Mouse (Mus musculus) midbrain, embryonic 14.5 days (tissue): Measurements from ENCODE around the gene Gak. TPM values are rescaled to one million over a fixed set of nuclear protein-coding genes. Genes with fewer than 3 reads are reported as not detected.
"Not testable (repeated sequence)": the region's sequence is repeated elsewhere in the genome, so short reads cannot be mapped to it uniquely, and the experiment has no call there.

Source experiments
- ATAC-seq: fragments of 200-750 bp; cut with Nextera tagmentation; 2 replicates; pipeline ENCODE4 v1.8.0; 2017; ENCODE audit warnings: moderate number of reproducible peaks, moderate library complexity; ENCODE audit not compliant: low FRiP score, low TSS enrichment
- DNase-seq: peaks from one replicate; pipeline ENCODE4 v3.0.0-alpha.2; 2015
- H3K27ac ChIP-seq: fragments of 300-500 bp; sonication (generic); replicated peaks from 2 replicates; pipeline ENCODE4 v1.5.1; 2014; ENCODE audit warnings: mild to moderate bottlenecking, low read depth, low read length, moderate library complexity
- H3K27me3 ChIP-seq: fragments of 300-500 bp; sonication (generic); 2 replicates; pipeline ENCODE4 v1.6.1; 2014; ENCODE audit warnings: low read length, control low read depth, mixed read lengths; ENCODE audit not compliant: control insufficient read depth, insufficient read depth
- H3K36me3 ChIP-seq: fragments of 300-500 bp; sonication (generic); 2 replicates; pipeline ENCODE4 v1.6.1; 2014; ENCODE audit warnings: low read length, control low read depth; ENCODE audit not compliant: control insufficient read depth, insufficient read depth
- H3K4me1 ChIP-seq: fragments of 300-500 bp; sonication (generic); 2 replicates; pipeline ENCODE4 v1.6.1; 2014; ENCODE audit warnings: mild to moderate bottlenecking, antibody characterized with exemption, low read length, control low read depth; ENCODE audit not compliant: control insufficient read depth, insufficient read depth
- H3K4me2 ChIP-seq: fragments of 300-500 bp; sonication (generic); 2 replicates; pipeline ENCODE4 v1.6.1; 2014; ENCODE audit warnings: mild to moderate bottlenecking, low read length, moderate library complexity
- H3K4me3 ChIP-seq: fragments of 300-500 bp; sonication (generic); replicated peaks from 2 replicates; pipeline ENCODE4 v1.5.1; 2014; ENCODE audit warnings: low read depth, low read length
- H3K9ac ChIP-seq: fragments of 300-500 bp; sonication (generic); replicated peaks from 2 replicates; pipeline ENCODE4 v1.6.1; 2014; ENCODE audit warnings: mild to moderate bottlenecking, low read length, moderate library complexity
- H3K9me3 ChIP-seq: fragments of 300-500 bp; sonication (generic); 2 replicates; pipeline ENCODE4 v1.6.1; 2016; ENCODE audit warnings: low read length, control low read depth, mixed read lengths; ENCODE audit not compliant: control insufficient read depth
- WGBS: fragments of 180-500 bp; shearing (Covaris S2); extraction: QIAGEN DNeasy Blood & Tissue Kit; methylation state at CpG from one replicate; pipeline ENCODE4 v1.1.7; 2014; 5-methylcytosine and 5-hydroxymethylcytosine counted together
- polyA plus RNA-seq: library from polyadenylated mRNA; unstranded; fragments of >200 nt; fragmentation: Nextera tagmentation; extraction: Ambion mirVana; gene quantifications from 2 replicates; pipeline ENCODE4 v1.2.1, GENCODE M21; 2014

The Gak gene
- polyA plus RNA-seq, 1 experiment from 2014 or later, result 50.9 TPM

DNA sequence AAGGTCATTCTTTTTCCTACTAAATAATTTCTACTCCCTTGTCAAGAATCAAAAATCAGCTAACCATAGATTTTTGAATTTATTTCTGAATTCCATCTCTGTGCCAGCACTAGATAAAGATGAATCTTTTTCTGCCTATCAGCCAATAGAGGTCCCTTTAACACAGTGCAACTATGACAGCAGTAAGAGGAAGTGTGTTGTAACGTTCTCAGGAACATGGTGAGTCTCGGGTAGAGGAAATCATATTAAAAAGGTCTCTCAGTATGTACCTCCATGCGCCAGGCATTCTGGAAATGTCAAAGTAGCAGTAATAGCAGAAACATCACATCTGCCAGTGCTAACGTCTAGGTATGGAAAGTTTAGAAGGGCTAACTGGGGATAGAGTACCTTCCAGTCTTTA lies 6.6 kb upstream of the Gak start:
- Histone ChIP-seq H3K9ac (no peak overlapping the region), H3K27me3 (no peaks in the 10 kb centered on the region), H3K36me3 (0 out of 2 replicates have a peak, but pooled peaks cover 4% of the 10 kb centered on the region), H3K4me2 (no peak overlapping the region), H3K9me3 (no peaks in the 10 kb centered on the region), H3K4me3 (no peak overlapping the region), H3K4me1 (no peaks in the 10 kb centered on the region), H3K27ac (no peak overlapping the region)
- 81% methylated on average over 4 of the region's 4 CpGs for WGBS
- DNase-seq (no peak), ATAC-seq (no peak)

DNA sequence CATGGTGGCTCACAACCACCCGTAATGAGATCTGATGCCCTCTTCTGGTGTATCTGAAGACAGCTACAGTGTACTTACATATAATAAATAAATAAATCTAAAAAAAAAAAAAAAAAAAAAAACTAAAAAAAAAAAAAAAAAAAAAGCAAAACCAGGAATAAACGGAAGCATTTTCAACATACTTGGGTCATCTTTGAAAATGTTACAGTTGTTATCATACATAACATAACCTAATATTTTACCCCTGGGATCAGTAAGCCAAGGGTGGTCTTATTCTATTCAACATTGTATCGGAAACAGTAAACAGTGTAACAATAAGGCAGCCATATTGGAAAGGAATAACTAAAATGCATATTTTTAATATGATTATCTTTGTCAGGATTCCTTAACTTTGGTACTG lies 4.5 kb upstream of the Gak start:
- H3K9me3 ChIP-seq, H3K4me2 ChIP-seq, DNase-seq, H3K4me1 ChIP-seq, H3K27ac ChIP-seq, H3K27me3 ChIP-seq, ATAC-seq, H3K4me3 ChIP-seq, H3K9ac ChIP-seq, H3K36me3 ChIP-seq: not testable (repeated sequence)
- 82% methylated on average over 2 of the region's 3 CpGs for WGBS

DNA sequence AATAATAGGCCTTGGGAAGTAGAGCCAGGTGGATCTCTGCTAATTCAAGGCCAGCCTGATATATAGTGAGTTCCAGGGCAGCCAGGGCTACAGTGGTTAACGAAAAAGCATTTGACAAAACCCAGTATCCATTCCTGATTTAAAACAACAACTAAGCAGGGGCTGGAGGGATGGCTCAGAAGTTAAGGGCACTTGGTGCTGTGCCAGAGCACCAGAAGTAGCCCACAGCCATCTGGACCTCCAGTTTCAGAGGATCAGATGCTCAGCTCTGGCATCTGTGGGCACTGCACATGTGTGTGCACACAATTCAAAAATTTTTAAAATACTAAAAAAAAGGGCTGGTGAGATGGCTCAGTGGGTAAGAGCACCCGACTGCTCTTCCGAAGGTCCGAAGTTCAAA lies 4.1 kb upstream of the Gak start:
- Histone ChIP-seq H3K27ac (no peak overlapping the region), H3K4me2 (no peak overlapping the region), H3K9me3 (no peaks in the 10 kb centered on the region), H3K4me3 (no peak overlapping the region), H3K9ac (no peak overlapping the region), H3K27me3 (no peaks in the 10 kb centered on the region), H3K4me1 (peaks cover 9% of the 10 kb centered on the region), H3K36me3 (0 out of 2 replicates have a peak, but pooled peaks cover 4% of the 10 kb centered on the region)
- 85% methylated on average over 4 of the region's 4 CpGs for WGBS
- ATAC-seq (no peak), DNase-seq (no peak)

GRCm38 (mm10) chr5:108628891-108629633 lies 493 bp downstream of the Gak start:
- no peak for DNase-seq
- Histone ChIP-seq H3K4me2 (peak overlapping the region; percentile 95), H3K9me3 (no peaks in the 10 kb centered on the region), H3K4me1 (peaks cover 16% of the 10 kb centered on the region), H3K27ac (peak overlapping the region; percentile 90), H3K27me3 (no peaks in the 10 kb centered on the region), H3K9ac (peak overlapping the region; percentile 95), H3K36me3 (peaks cover 8% of the 10 kb centered on the region), H3K4me3 (peak overlapping the region; percentile 95)
- WGBS, result 2% methylated on average over 32 of the region's 32 CpGs
- ATAC-seq, result peak; percentile 83

GRCm38 (mm10) chr5:108626050-108626660 lies 3.4 kb downstream of the Gak start:
- no peaks in the 10 kb centered on the region for H3K27me3 ChIP-seq
- H3K4me2 ChIP-seq, result no peak overlapping the region
- no peak for DNase-seq
- peaks cover 34% of the 10 kb centered on the region for H3K36me3 ChIP-seq
- peaks cover 16% of the 10 kb centered on the region for H3K4me1 ChIP-seq
- no peak for ATAC-seq
- no peak overlapping the region for H3K9ac ChIP-seq
- H3K4me3 ChIP-seq, result no peak overlapping the region
- no peak overlapping the region for H3K27ac ChIP-seq
- no peaks in the 10 kb centered on the region for H3K9me3 ChIP-seq
- 83% methylated on average over 4 of the region's 4 CpGs for WGBS

GRCm38 (mm10) chr5:108621870-108622269 lies 7.7 kb downstream of the Gak start:
- Histone ChIP-seq H3K9me3 (no peaks in the 10 kb centered on the region), H3K9ac (no peak overlapping the region), H3K27me3 (no peaks in the 10 kb centered on the region), H3K4me1 (no peaks in the 10 kb centered on the region), H3K4me3 (no peak overlapping the region), H3K36me3 (peaks cover 66% of the 10 kb centered on the region), H3K27ac (no peak overlapping the region), H3K4me2 (no peak overlapping the region)
- ATAC-seq, result no peak
- no peak for DNase-seq
- 81% methylated on average over 2 of the region's 2 CpGs for WGBS

DNA sequence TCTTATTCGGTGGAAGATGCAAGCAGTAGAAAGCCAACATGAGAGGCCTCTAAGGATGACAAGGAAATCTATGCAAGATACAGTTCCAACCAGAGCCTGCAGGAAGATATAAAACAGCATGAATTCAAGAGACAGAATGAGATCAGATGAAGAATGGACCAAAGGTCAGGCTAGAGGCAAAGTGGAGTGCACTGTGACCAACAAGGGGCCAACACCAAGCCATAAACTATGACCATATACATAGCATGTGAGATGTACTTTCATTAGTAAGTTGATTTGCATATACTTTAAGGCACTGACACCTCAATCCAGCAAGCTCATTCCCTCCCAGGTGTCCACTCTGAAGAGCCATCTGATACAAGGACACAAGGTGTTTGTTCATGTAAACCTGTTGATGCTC lies 19.1 kb downstream of the Gak start:
- H3K9ac ChIP-seq, result no peak overlapping the region
- peaks cover 97% of the 10 kb centered on the region for H3K36me3 ChIP-seq
- H3K27ac ChIP-seq, result no peak overlapping the region
- WGBS, result 100% methylated on average over 1 of the region's 1 CpGs
- no peak for ATAC-seq
- no peak overlapping the region for H3K4me2 ChIP-seq
- H3K9me3 ChIP-seq, result no peaks in the 10 kb centered on the region
- H3K4me1 ChIP-seq, result no peaks in the 10 kb centered on the region
- H3K4me3 ChIP-seq, result no peak overlapping the region
- no peaks in the 10 kb centered on the region for H3K27me3 ChIP-seq
- no peak for DNase-seq

- ATAC-seq, result no peak
- 95% methylated on average over 9 of the region's 9 CpGs for WGBS
These were observed 27.0 kb downstream of the Gak start for GRCm38 (mm10) chr5:108602537-108602936.

DNA sequence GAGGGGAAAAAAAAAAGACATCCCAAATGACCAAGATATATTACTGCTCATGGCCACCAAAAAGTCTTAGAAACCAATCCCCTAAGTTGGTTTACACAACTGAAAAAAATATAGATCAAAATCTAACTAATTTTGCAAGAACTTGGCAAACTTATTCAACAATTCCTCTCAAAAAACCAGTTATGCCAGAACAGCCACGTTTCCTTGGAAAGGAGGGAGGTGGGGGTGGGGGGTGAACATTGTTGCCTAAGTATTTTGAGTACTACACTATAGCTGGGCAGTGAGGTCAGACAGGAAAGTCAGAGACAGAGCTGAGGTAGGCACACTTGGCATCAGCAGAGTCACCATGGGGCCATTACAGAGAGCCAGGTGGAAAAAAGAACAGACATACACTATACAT lies 29.6 kb downstream of the Gak start:
- Histone ChIP-seq H3K27ac (no peak overlapping the region), H3K4me1 (no peaks in the 10 kb centered on the region), H3K9ac (no peak overlapping the region), H3K9me3 (no peaks in the 10 kb centered on the region), H3K36me3 (peaks cover 98% of the 10 kb centered on the region), H3K4me2 (no peak overlapping the region), H3K4me3 (no peak overlapping the region), H3K27me3 (no peaks in the 10 kb centered on the region)
- WGBS, result 89% methylated on average over 1 of the region's 1 CpGs
- DNase-seq, result no peak
- no peak for ATAC-seq

More at GRCm38 (mm10) chr5:108602537-108602936, 27.0 kb downstream of the Gak start:
- H3K36me3 ChIP-seq, result peaks cover 98% of the 10 kb centered on the region
- no peak overlapping the region for H3K27ac ChIP-seq
- no peak overlapping the region for H3K4me2 ChIP-seq
- H3K4me1 ChIP-seq, result no peaks in the 10 kb centered on the region
- DNase-seq, result no peak
- no peak overlapping the region for H3K9ac ChIP-seq
- no peaks in the 10 kb centered on the region for H3K27me3 ChIP-seq
- H3K4me3 ChIP-seq, result no peak overlapping the region
- H3K9me3 ChIP-seq, result no peaks in the 10 kb centered on the region
